Mouse (Mus musculus) heart, postnatal 0 days (tissue): ENCODE measurements at regions not wholly inside any gene's neighbourhood (a gene's known extent, or its start where the extent isn't known, plus 50 kb on each side); places are given as distances from the start of the nearest gene placed in this dataset.

Source experiments
- ATAC-seq: fragments of 200-750 bp; cut with Nextera tagmentation; 2 replicates; pipeline ENCODE4 v1.8.0; 2017; ENCODE audit warnings: low read depth, moderate number of reproducible peaks, moderate library complexity; ENCODE audit not compliant: insufficient read depth
- DNase-seq: peaks from one replicate; pipeline ENCODE4 v3.0.0-alpha.2; 2016; ENCODE audit warnings: low spot score
- H3K27ac ChIP-seq: fragments of 300-500 bp; sonication (generic); 2 replicates; pipeline ENCODE4 v1.5.1; 2014; ENCODE audit warnings: low read depth, mild to moderate bottlenecking
- H3K27me3 ChIP-seq: fragments of 300-500 bp; sonication (generic); 2 replicates; pipeline ENCODE4 v1.6.1; 2014; ENCODE audit warnings: low read length, mixed read lengths; ENCODE audit not compliant: control insufficient read depth, insufficient read depth
- H3K36me3 ChIP-seq: fragments of 300-500 bp; sonication (generic); replicated peaks from 2 replicates; pipeline ENCODE4 v1.6.1; 2014; ENCODE audit warnings: low read length, mixed read lengths; ENCODE audit not compliant: control insufficient read depth, insufficient read depth
- H3K4me1 ChIP-seq: fragments of 300-500 bp; sonication (generic); 2 replicates; pipeline ENCODE4 v1.6.1; 2014; ENCODE audit warnings: antibody characterized with exemption; ENCODE audit not compliant: control insufficient read depth, insufficient read depth
- H3K4me2 ChIP-seq: fragments of 300-500 bp; sonication (generic); 2 replicates; pipeline ENCODE4 v1.6.1; 2014; ENCODE audit warnings: low read depth, mild to moderate bottlenecking, low read length, moderate library complexity
- H3K4me3 ChIP-seq: fragments of 300-500 bp; sonication (generic); 2 replicates; pipeline ENCODE4 v1.5.1; 2014; ENCODE audit warnings: low read depth, low read length
- H3K9ac ChIP-seq: fragments of 300-500 bp; sonication (generic); replicated peaks from 2 replicates; pipeline ENCODE4 v1.6.1; 2014; ENCODE audit warnings: low read depth, low read length, mixed read lengths
- H3K9me3 ChIP-seq: fragments of 300-500 bp; sonication (generic); replicated peaks from 2 replicates; pipeline ENCODE4 v1.6.1; 2016; ENCODE audit warnings: low read length; ENCODE audit not compliant: control insufficient read depth
- CTCF ChIP-seq: IDR thresholded peaks from 2 replicates; pipeline ENCODE4 v1.5.1; 2016; ENCODE audit warnings: antibody characterized with exemption, control low read depth, low read depth
- EP300 ChIP-seq: IDR thresholded peaks from 2 replicates; pipeline ENCODE4 v1.6.1; 2016; ENCODE audit warnings: antibody characterized with exemption, low read depth
- WGBS: fragments of 180-500 bp; shearing (Covaris S2); extraction: QIAGEN DNeasy Blood & Tissue Kit; methylation state at CpG from one replicate; pipeline ENCODE4 v1.1.7; 2014; 5-methylcytosine and 5-hydroxymethylcytosine counted together

- Histone ChIP-seq H3K9ac (no peak overlapping the region), H3K4me1 (no peaks in the 10 kb centered on the region), H3K36me3 (no peaks in the 10 kb centered on the region), H3K9me3 (no peaks in the 10 kb centered on the region), H3K4me2 (no peak overlapping the region), H3K27ac (no peak overlapping the region), H3K4me3 (no peak overlapping the region), H3K27me3 (no peaks in the 10 kb centered on the region)
- TF ChIP-seq EP300 (no peak), CTCF (no peak)
- DNase-seq, result peak; percentile 34
- 56% methylated on average over 4 of the region's 4 CpGs for WGBS
- no peak for ATAC-seq
Observed at GRCm38 (mm10) chr3:134369126-134369525, 132.8 kb downstream of the Cxxc4 start.

GRCm38 (mm10) chr3:134379549-134379948 is 143.3 kb downstream of the Cxxc4 start:
- no peak for ATAC-seq
- 65% methylated on average over 2 of the region's 2 CpGs for WGBS
- no peak for TF ChIP-seq EP300
- TF ChIP-seq CTCF, result no peak

GRCm38 (mm10) chr3:134390472-134391336 is 154.4 kb downstream of the Cxxc4 start:
- DNase-seq, result no peak
- no peaks in the 10 kb centered on the region for H3K4me1 ChIP-seq
- 57% methylated on average over 4 of the region's 4 CpGs for WGBS

More at GRCm38 (mm10) chr3:134379549-134379948, 143.3 kb downstream of the Cxxc4 start:
- H3K27me3 ChIP-seq, result no peaks in the 10 kb centered on the region
- no peak overlapping the region for H3K27ac ChIP-seq
- H3K4me2 ChIP-seq, result no peak overlapping the region
- no peaks in the 10 kb centered on the region for H3K9me3 ChIP-seq
- no peak for DNase-seq
- no peaks in the 10 kb centered on the region for H3K4me1 ChIP-seq
- H3K36me3 ChIP-seq, result no peaks in the 10 kb centered on the region
- H3K4me3 ChIP-seq, result no peak overlapping the region
- H3K9ac ChIP-seq, result no peak overlapping the region

GRCm38 (mm10) chr3:134400395-134401090 is 164.3 kb downstream of the Cxxc4 start:
- Histone ChIP-seq H3K36me3 (no peaks in the 10 kb centered on the region), H3K9ac (no peak overlapping the region), H3K9me3 (no peaks in the 10 kb centered on the region), H3K27me3 (no peaks in the 10 kb centered on the region), H3K4me2 (no peak overlapping the region), H3K4me1 (no peaks in the 10 kb centered on the region), H3K4me3 (no peak overlapping the region), H3K27ac (no peak overlapping the region)
- DNase-seq (no peak), ATAC-seq (no peak)
- TF ChIP-seq CTCF (no peak), EP300 (no peak)
- WGBS, result 64% methylated on average over 4 of the region's 4 CpGs

More at GRCm38 (mm10) chr3:134390472-134391336, 154.4 kb downstream of the Cxxc4 start:
- H3K9me3 ChIP-seq, result no peaks in the 10 kb centered on the region; the same call in 1 of the 2 replicates
- no peaks in the 10 kb centered on the region for H3K27me3 ChIP-seq
- no peak overlapping the region for H3K27ac ChIP-seq
- no peak for TF ChIP-seq CTCF
- no peak for TF ChIP-seq EP300
- H3K36me3 ChIP-seq, result no peaks in the 10 kb centered on the region
- no peak overlapping the region for H3K4me3 ChIP-seq
- H3K9ac ChIP-seq, result no peak overlapping the region
- H3K4me2 ChIP-seq, result no peak overlapping the region
- ATAC-seq, result no peak

- TF ChIP-seq EP300 (no peak), CTCF (no peak)
- H3K4me2 ChIP-seq, result no peak overlapping the region
- H3K4me1 ChIP-seq, result no peaks in the 10 kb centered on the region
- 64% methylated on average over 17 of the region's 17 CpGs for WGBS
- no peak overlapping the region for H3K4me3 ChIP-seq
- no peaks in the 10 kb centered on the region for H3K27me3 ChIP-seq
- no peak overlapping the region for H3K27ac ChIP-seq
- ATAC-seq (no peak), DNase-seq (no peak)
- no peaks in the 10 kb centered on the region for H3K36me3 ChIP-seq
- no peaks in the 10 kb centered on the region for H3K9me3 ChIP-seq
- no peak overlapping the region for H3K9ac ChIP-seq
Observed at GRCm38 (mm10) chr3:134415606-134416328, 179.5 kb downstream of the Cxxc4 start.
